Mouse (Mus musculus): Measurements from ENCODE around the gene Fgf15. TPM values are rescaled to one million over a fixed set of nuclear protein-coding genes. Genes with fewer than 3 reads are reported as not detected.

The Fgf15 gene
- 0.11 and 0.13 TPM in 2 replicates for polyA plus RNA-seq (2014; fragmentation: Nextera tagmentation; extraction: Ambion mirVana)

- peaks cover 59% of the 10 kb centered on the region for H3K27me3 ChIP-seq (ENCODE audit: control insufficient read depth, insufficient read depth, low read length)
- H3K9me3 ChIP-seq (replicated peaks; ENCODE audit: control insufficient read depth, low read length) = no peaks in the 10 kb centered on the region
- H3K27ac ChIP-seq (ENCODE audit: low read depth, low read length) = no peak within 1 kb of the TSS
- peak within 1 kb of the TSS; percentile 49 for H3K4me3 ChIP-seq (ENCODE audit: low read depth, low read length)
- H3K9ac ChIP-seq (ENCODE audit: low read depth, low read length) = peak within 1 kb of the TSS; percentile 40; the same call in 1 of the 2 replicates
- H3K36me3 ChIP-seq (ENCODE audit: control insufficient read depth, insufficient read depth, low read length) = no peaks in the 10 kb centered on the region
- ATAC-seq (replicated peaks; ENCODE audit: insufficient number of reproducible peaks, low FRiP score, low TSS enrichment) = 0 out of 2 replicates have a peak, but pooled peaks have one; percentile 20
- peaks cover 17% of the 10 kb centered on the region for H3K4me1 ChIP-seq (ENCODE audit: control insufficient read depth, insufficient read depth, low read length)
- under 1% methylated on average over 65 of the region's 65 CpGs for WGBS (ENCODE audit: insufficient replicate concordance)
- peak within 1 kb of the TSS; percentile 92 for H3K4me2 ChIP-seq
Observed at GRCm38 (mm10) chr7:144896294-144897218, at the start of gene Fgf15. TSS of gene Fgf15 (plus strand) at chr7:144896531.

GRCm38 (mm10) chr7:144847067-144847466 lies 49.3 kb upstream of the Fgf15 start, which contains the start of gene Fgf4:
TSS of gene Fgf4 (plus strand) at chr7:144847367.
- ATAC-seq (replicated peaks; ENCODE audit: insufficient number of reproducible peaks, low FRiP score, low TSS enrichment) = no peak
- Histone ChIP-seq H3K27me3 (ENCODE audit: control insufficient read depth, insufficient read depth, low read length) (peaks cover 35% of the 10 kb centered on the region), H3K9me3 (replicated peaks; ENCODE audit: control insufficient read depth, low read length) (no peaks in the 10 kb centered on the region), H3K36me3 (ENCODE audit: control insufficient read depth, insufficient read depth, low read length) (no peaks in the 10 kb centered on the region), H3K27ac (ENCODE audit: low read depth, low read length) (no peak within 1 kb of the TSS), H3K4me3 (ENCODE audit: low read depth, low read length) (no peak within 1 kb of the TSS), H3K9ac (ENCODE audit: low read depth, low read length) (no peak within 1 kb of the TSS), H3K4me2 (no peak within 1 kb of the TSS), H3K4me1 (ENCODE audit: control insufficient read depth, insufficient read depth, low read length) (no peaks in the 10 kb centered on the region)

GRCm38 (mm10) chr7:144851321-144851720 lies 45.0 kb upstream of the Fgf15 start:
- Histone ChIP-seq H3K9ac (ENCODE audit: low read depth, low read length) (no peak overlapping the region), H3K27ac (ENCODE audit: low read depth, low read length) (no peak overlapping the region), H3K36me3 (ENCODE audit: control insufficient read depth, insufficient read depth, low read length) (no peaks in the 10 kb centered on the region), H3K4me3 (ENCODE audit: low read depth, low read length) (no peak overlapping the region), H3K27me3 (ENCODE audit: control insufficient read depth, insufficient read depth, low read length) (peaks cover 17% of the 10 kb centered on the region), H3K4me1 (ENCODE audit: control insufficient read depth, insufficient read depth, low read length) (no peaks in the 10 kb centered on the region), H3K9me3 (replicated peaks; ENCODE audit: control insufficient read depth, low read length) (no peaks in the 10 kb centered on the region), H3K4me2 (no peak overlapping the region)
- ATAC-seq (replicated peaks; ENCODE audit: insufficient number of reproducible peaks, low FRiP score, low TSS enrichment) = no peak
- 42% methylated on average over 3 of the region's 3 CpGs for WGBS (ENCODE audit: insufficient replicate concordance)

GRCm38 (mm10) chr7:144854966-144855365 lies 41.4 kb upstream of the Fgf15 start:
- Histone ChIP-seq H3K4me1 (ENCODE audit: control insufficient read depth, insufficient read depth, low read length) (no peaks in the 10 kb centered on the region), H3K9me3 (replicated peaks; ENCODE audit: control insufficient read depth, low read length) (no peaks in the 10 kb centered on the region), H3K36me3 (ENCODE audit: control insufficient read depth, insufficient read depth, low read length) (no peaks in the 10 kb centered on the region), H3K27me3 (ENCODE audit: control insufficient read depth, insufficient read depth, low read length) (peaks cover 29% of the 10 kb centered on the region), H3K4me3 (ENCODE audit: low read depth, low read length) (no peak overlapping the region), H3K4me2 (no peak overlapping the region), H3K9ac (ENCODE audit: low read depth, low read length) (no peak overlapping the region), H3K27ac (ENCODE audit: low read depth, low read length) (no peak overlapping the region)
- ATAC-seq (replicated peaks; ENCODE audit: insufficient number of reproducible peaks, low FRiP score, low TSS enrichment) = no peak
- 50% methylated on average over 3 of the region's 3 CpGs for WGBS (ENCODE audit: insufficient replicate concordance)

- Histone ChIP-seq H3K27ac (ENCODE audit: low read depth, low read length) (no peak overlapping the region), H3K4me2 (no peak overlapping the region), H3K4me1 (ENCODE audit: control insufficient read depth, insufficient read depth, low read length) (peaks cover 7% of the 10 kb centered on the region), H3K4me3 (ENCODE audit: low read depth, low read length) (no peak overlapping the region), H3K36me3 (ENCODE audit: control insufficient read depth, insufficient read depth, low read length) (no peaks in the 10 kb centered on the region), H3K27me3 (ENCODE audit: control insufficient read depth, insufficient read depth, low read length) (peaks cover 40% of the 10 kb centered on the region), H3K9me3 (replicated peaks; ENCODE audit: control insufficient read depth, low read length) (no peaks in the 10 kb centered on the region), H3K9ac (ENCODE audit: low read depth, low read length) (no peak overlapping the region)
- 82% methylated on average over 7 of the region's 7 CpGs for WGBS (ENCODE audit: insufficient replicate concordance)
- ATAC-seq (replicated peaks; ENCODE audit: insufficient number of reproducible peaks, low FRiP score, low TSS enrichment) = no peak
Observed at GRCm38 (mm10) chr7:144857158-144857557, 39.2 kb upstream of the Fgf15 start.

- H3K4me3 ChIP-seq (ENCODE audit: low read depth, low read length) = no peak overlapping the region
- H3K9ac ChIP-seq (ENCODE audit: low read depth, low read length) = no peak overlapping the region
- no peak overlapping the region for H3K4me2 ChIP-seq
- 60% methylated on average over 3 of the region's 3 CpGs for WGBS (ENCODE audit: insufficient replicate concordance)
- peaks cover 8% of the 10 kb centered on the region for H3K4me1 ChIP-seq (ENCODE audit: control insufficient read depth, insufficient read depth, low read length)
- no peaks in the 10 kb centered on the region for H3K9me3 ChIP-seq (replicated peaks; ENCODE audit: control insufficient read depth, low read length)
- no peaks in the 10 kb centered on the region for H3K36me3 ChIP-seq (ENCODE audit: control insufficient read depth, insufficient read depth, low read length)
- ATAC-seq (replicated peaks; ENCODE audit: insufficient number of reproducible peaks, low FRiP score, low TSS enrichment) = no peak
- peaks cover 47% of the 10 kb centered on the region for H3K27me3 ChIP-seq (ENCODE audit: control insufficient read depth, insufficient read depth, low read length)
- H3K27ac ChIP-seq (ENCODE audit: low read depth, low read length) = no peak overlapping the region
Observed at GRCm38 (mm10) chr7:144857826-144858342, 38.4 kb upstream of the Fgf15 start.

- Histone ChIP-seq H3K27me3 (ENCODE audit: control insufficient read depth, insufficient read depth, low read length) (peaks cover 54% of the 10 kb centered on the region), H3K9me3 (replicated peaks; ENCODE audit: control insufficient read depth, low read length) (no peaks in the 10 kb centered on the region), H3K9ac (ENCODE audit: low read depth, low read length) (no peak overlapping the region), H3K4me1 (ENCODE audit: control insufficient read depth, insufficient read depth, low read length) (peaks cover 8% of the 10 kb centered on the region), H3K4me2 (no peak overlapping the region), H3K4me3 (ENCODE audit: low read depth, low read length) (no peak overlapping the region), H3K36me3 (ENCODE audit: control insufficient read depth, insufficient read depth, low read length) (no peaks in the 10 kb centered on the region), H3K27ac (ENCODE audit: low read depth, low read length) (no peak overlapping the region)
- ATAC-seq (replicated peaks; ENCODE audit: insufficient number of reproducible peaks, low FRiP score, low TSS enrichment) = no peak
- WGBS (ENCODE audit: insufficient replicate concordance) = 91% methylated on average over 1 of the region's 1 CpGs
Observed at GRCm38 (mm10) chr7:144858702-144859101, 37.6 kb upstream of the Fgf15 start.

GRCm38 (mm10) chr7:144861056-144861768 lies 35.1 kb upstream of the Fgf15 start:
- no peak overlapping the region for H3K27ac ChIP-seq (ENCODE audit: low read depth, low read length)
- WGBS (ENCODE audit: insufficient replicate concordance) = under 1% methylated on average over 68 of the region's 72 CpGs
- no peaks in the 10 kb centered on the region for H3K9me3 ChIP-seq (replicated peaks; ENCODE audit: control insufficient read depth, low read length)
- peaks cover 78% of the 10 kb centered on the region for H3K27me3 ChIP-seq (ENCODE audit: control insufficient read depth, insufficient read depth, low read length)
- H3K4me1 ChIP-seq (ENCODE audit: control insufficient read depth, insufficient read depth, low read length) = peaks cover 8% of the 10 kb centered on the region
- no peak overlapping the region for H3K9ac ChIP-seq (ENCODE audit: low read depth, low read length)
- no peak for ATAC-seq (replicated peaks; ENCODE audit: insufficient number of reproducible peaks, low FRiP score, low TSS enrichment)
- H3K4me2 ChIP-seq = peak overlapping the region; percentile 40
- H3K36me3 ChIP-seq (ENCODE audit: control insufficient read depth, insufficient read depth, low read length) = no peaks in the 10 kb centered on the region
- H3K4me3 ChIP-seq (ENCODE audit: low read depth, low read length) = peak overlapping the region; percentile 31
